Mouse (Mus musculus) kidney, adult 2 months (tissue): ENCODE data around the gene Clec12a.

Experiments used
- CTCF ChIP-seq: fragments of 200-500 bp; conservative IDR thresholded peaks from 2 replicates; pipeline ENCODE4 v1.5.1; 2011; ENCODE audit warnings: low read depth, mild to moderate bottlenecking, control low read depth, low read length, moderate library complexity, mixed read lengths; ENCODE audit not compliant: insufficient read depth, insufficient read length
- POLR2A ChIP-seq: fragments of 200-500 bp; IDR thresholded peaks from one replicate; pipeline ENCODE4 v1.6.1; 2011; ENCODE audit warnings: low read depth, low read length, control low read depth

DNA sequence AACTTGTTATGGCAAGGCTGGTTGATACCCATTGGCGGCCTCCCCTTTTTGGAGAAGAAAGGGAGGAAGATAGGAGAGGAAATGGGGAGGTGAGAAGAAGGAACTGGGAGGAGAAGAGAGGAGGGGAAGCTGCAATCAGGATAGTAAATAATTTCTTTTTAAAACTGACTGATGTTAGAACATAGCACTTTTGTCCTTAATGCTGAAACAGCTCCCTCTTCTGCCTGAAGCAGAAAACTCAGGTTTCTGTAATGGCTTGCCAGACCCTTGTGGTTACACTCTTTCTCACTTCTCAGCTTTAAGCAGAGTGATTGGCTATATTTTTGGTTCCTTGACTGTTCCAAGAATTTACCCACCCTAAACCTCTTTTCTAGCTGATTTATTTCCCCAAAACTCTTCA lies 16.5 kb upstream of the Clec12a start:
- TF ChIP-seq CTCF (no peak), POLR2A (no peak)
